Mouse (Mus musculus): ENCODE results near the gene Eva1c. TPM values are rescaled to one million over a fixed set of nuclear protein-coding genes. Genes with fewer than 3 reads are reported as not detected.

Gene Eva1c
- total and polyA plus RNA-seq, 2 experiments from 2014 or later, result 1.7 to 11.4 TPM

DNA sequence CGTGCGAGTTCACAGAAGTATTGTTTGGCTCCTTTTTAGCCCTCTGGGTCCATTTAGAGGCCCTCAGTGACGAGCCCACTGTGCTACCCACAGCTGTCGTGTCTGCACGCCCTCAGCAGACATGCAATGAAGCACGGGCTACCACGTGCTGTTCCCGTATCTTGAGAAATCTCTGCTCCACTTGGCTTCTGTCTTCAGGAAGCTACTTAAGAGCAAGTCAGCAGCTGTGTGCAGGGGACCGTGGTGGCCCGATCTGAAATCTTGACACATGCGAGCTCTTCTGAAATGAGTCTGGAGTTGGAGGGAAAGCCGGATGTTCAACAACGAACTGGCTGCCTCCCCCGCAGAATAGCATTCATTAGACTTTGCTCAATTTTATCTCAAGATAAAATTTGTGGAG is 65.1 kb downstream of the Eva1c start:
- H3K27me3 ChIP-seq (ENCODE audit: control insufficient read depth, insufficient read depth, low read length), result 0 out of 2 replicates have a peak, but pooled peaks cover 3% of the 10 kb centered on the region
- TF ChIP-seq EP300 (IDR thresholded peaks at IDR 0.05; ENCODE audit: low read depth), result no peak
- H3K4me2 ChIP-seq (ENCODE audit: low read depth, low read length), result 0 out of 2 replicates have a peak overlapping the region, but pooled peaks have one; percentile 8
- 41% methylated on average over 14 of the region's 14 CpGs for WGBS
- no peaks in the 10 kb centered on the region for H3K9me3 ChIP-seq (replicated peaks; ENCODE audit: control insufficient read depth, low read length)
- no peaks in the 10 kb centered on the region for H3K36me3 ChIP-seq (replicated peaks; ENCODE audit: control insufficient read depth, insufficient read depth, low read length)
- peak; percentile 59 for DNase-seq (ENCODE audit: low spot score)
- no peak overlapping the region for H3K9ac ChIP-seq (replicated peaks; ENCODE audit: low read depth, low read length)
- ATAC-seq (ENCODE audit: insufficient read depth, low read depth), result peak; percentile 58
- no peaks in the 10 kb centered on the region for H3K4me1 ChIP-seq (ENCODE audit: control insufficient read depth, insufficient read depth)
- H3K27ac ChIP-seq (ENCODE audit: low read depth), result peak overlapping the region; percentile 33; the same call in 1 of the 2 replicates
- no peak overlapping the region for H3K4me3 ChIP-seq (ENCODE audit: low read depth, low read length)

DNA sequence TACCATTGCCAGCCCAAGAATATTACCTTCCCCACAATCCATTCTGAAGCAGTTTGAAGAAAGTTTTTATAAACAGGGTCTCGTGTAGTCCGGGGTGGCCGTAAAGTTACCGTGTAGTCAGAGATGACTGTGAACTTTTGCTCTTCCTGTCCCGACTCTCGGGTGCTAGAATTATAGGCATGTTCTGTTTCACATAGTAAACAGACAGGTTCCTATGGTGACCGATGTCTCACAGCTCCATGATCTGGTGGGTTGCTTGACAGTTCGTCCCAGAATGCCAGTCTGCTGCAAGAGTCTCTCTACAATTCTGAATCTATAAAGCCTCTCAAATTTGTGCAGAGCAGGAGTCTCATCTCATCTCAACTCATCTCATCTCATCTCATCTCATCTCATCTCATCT is 65.6 kb downstream of the Eva1c start:
- Histone ChIP-seq H3K4me2 (ENCODE audit: low read depth, low read length) (peak overlapping the region; percentile 24; the same call in 1 of the 2 replicates), H3K4me1 (ENCODE audit: control insufficient read depth, insufficient read depth) (no peaks in the 10 kb centered on the region; the same call in 1 of the 2 replicates), H3K9ac (replicated peaks; ENCODE audit: low read depth, low read length) (no peak overlapping the region), H3K27me3 (ENCODE audit: control insufficient read depth, insufficient read depth, low read length) (0 out of 2 replicates have a peak, but pooled peaks cover 3% of the 10 kb centered on the region), H3K27ac (ENCODE audit: low read depth) (no peak overlapping the region), H3K36me3 (replicated peaks; ENCODE audit: control insufficient read depth, insufficient read depth, low read length) (no peaks in the 10 kb centered on the region), H3K4me3 (ENCODE audit: low read depth, low read length) (no peak overlapping the region), H3K9me3 (replicated peaks; ENCODE audit: control insufficient read depth, low read length) (no peaks in the 10 kb centered on the region)
- 16% methylated on average over 8 of the region's 8 CpGs for WGBS
- ATAC-seq (ENCODE audit: insufficient read depth, low read depth) (peak; percentile 70), DNase-seq (ENCODE audit: low spot score) (peak; percentile 71)
- TF ChIP-seq CTCF (IDR thresholded peaks at IDR 0.05; ENCODE audit: low read depth) (no peak), EP300 (IDR thresholded peaks at IDR 0.05; ENCODE audit: low read depth) (no peak)

DNA sequence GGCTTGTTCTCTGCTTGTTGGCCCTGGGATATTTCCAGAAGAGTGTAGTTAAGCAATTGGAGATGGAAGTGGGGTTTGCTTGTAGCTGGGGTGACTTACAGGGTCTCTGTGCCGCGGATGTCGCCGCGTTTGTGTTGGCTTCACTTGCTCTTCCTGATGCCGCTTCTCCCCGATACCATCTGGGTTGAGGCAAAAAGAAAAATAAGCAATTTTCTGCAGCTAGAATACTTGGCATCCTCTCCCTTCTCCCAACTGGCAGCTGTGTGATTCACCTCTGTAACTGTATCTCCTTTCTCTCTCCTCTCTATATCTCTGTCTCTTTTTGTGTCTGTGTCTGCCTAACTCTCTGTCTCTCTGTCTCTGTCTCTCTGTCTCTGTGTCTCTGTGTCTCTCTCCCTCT is 66.5 kb downstream of the Eva1c start:
- 68% methylated on average over 7 of the region's 7 CpGs for WGBS
- no peak for DNase-seq (ENCODE audit: low spot score)
- H3K9me3 ChIP-seq (replicated peaks; ENCODE audit: control insufficient read depth, low read length), result no peaks in the 10 kb centered on the region
- peaks cover 4% of the 10 kb centered on the region for H3K4me1 ChIP-seq (ENCODE audit: control insufficient read depth, insufficient read depth)
- no peak overlapping the region for H3K27ac ChIP-seq (ENCODE audit: low read depth)
- no peak overlapping the region for H3K4me2 ChIP-seq (ENCODE audit: low read depth, low read length)
- no peak for ATAC-seq (ENCODE audit: insufficient read depth, low read depth)
- H3K4me3 ChIP-seq (ENCODE audit: low read depth, low read length), result no peak overlapping the region
- H3K9ac ChIP-seq (replicated peaks; ENCODE audit: low read depth, low read length), result no peak overlapping the region
- no peaks in the 10 kb centered on the region for H3K36me3 ChIP-seq (replicated peaks; ENCODE audit: control insufficient read depth, insufficient read depth, low read length)
- H3K27me3 ChIP-seq (ENCODE audit: control insufficient read depth, insufficient read depth, low read length), result 0 out of 2 replicates have a peak, but pooled peaks cover 3% of the 10 kb centered on the region
- TF ChIP-seq EP300 (IDR thresholded peaks at IDR 0.05; ENCODE audit: low read depth), result no peak
- no peak for TF ChIP-seq CTCF (IDR thresholded peaks at IDR 0.05; ENCODE audit: low read depth)

DNA sequence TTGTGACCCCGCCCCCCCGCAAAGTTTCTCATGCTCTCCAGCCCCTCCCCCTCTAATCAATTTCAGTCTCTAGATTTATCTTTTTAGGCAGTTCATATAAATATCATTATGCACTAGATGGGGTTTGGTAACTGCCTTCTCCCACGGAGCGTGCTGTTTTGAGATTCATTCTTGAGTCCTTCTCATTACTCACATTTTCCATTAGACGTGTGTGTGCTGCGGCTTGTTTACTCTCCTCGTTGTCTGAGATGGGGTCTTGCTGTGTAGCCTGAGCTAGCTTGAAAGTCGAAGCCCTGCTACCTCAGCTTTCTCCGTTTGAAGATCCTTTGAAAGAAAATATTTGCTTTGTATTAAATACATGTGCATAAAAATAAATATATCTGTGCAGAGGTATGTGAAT is 67.3 kb downstream of the Eva1c start:
- no peak overlapping the region for H3K4me2 ChIP-seq (ENCODE audit: low read depth, low read length)
- H3K36me3 ChIP-seq (replicated peaks; ENCODE audit: control insufficient read depth, insufficient read depth, low read length), result no peaks in the 10 kb centered on the region
- H3K4me3 ChIP-seq (ENCODE audit: low read depth, low read length), result no peak overlapping the region
- WGBS, result 48% methylated on average over 9 of the region's 9 CpGs
- H3K4me1 ChIP-seq (ENCODE audit: control insufficient read depth, insufficient read depth), result peaks cover 8% of the 10 kb centered on the region
- no peak overlapping the region for H3K27ac ChIP-seq (ENCODE audit: low read depth)
- ATAC-seq (ENCODE audit: insufficient read depth, low read depth) (no peak), DNase-seq (ENCODE audit: low spot score) (no peak)
- no peak overlapping the region for H3K9ac ChIP-seq (replicated peaks; ENCODE audit: low read depth, low read length)
- no peaks in the 10 kb centered on the region for H3K9me3 ChIP-seq (replicated peaks; ENCODE audit: control insufficient read depth, low read length)
- H3K27me3 ChIP-seq (ENCODE audit: control insufficient read depth, insufficient read depth, low read length), result 0 out of 2 replicates have a peak, but pooled peaks cover 3% of the 10 kb centered on the region
- TF ChIP-seq CTCF (IDR thresholded peaks at IDR 0.05; ENCODE audit: low read depth), result no peak
- TF ChIP-seq EP300 (IDR thresholded peaks at IDR 0.05; ENCODE audit: low read depth), result no peak

DNA sequence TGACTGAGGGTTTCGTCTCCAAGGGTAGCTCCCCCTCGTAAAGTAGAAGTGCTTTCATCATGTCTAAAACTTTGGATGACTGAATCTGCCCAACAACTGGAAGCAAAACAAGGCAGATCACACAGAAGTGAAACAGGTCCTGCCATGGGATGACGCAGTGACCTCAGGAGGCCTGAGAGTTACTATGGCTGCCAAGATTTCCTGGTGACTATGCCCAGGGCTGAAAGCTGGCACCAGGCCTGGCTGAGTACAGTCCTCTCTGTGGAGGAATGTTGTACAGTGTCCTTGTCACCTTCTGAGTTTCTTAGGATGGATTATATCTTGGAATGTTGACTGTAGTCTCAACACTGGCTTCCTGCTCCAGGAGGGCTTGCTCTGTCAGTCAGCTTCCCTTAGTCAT is 71.1 kb downstream of the Eva1c start:
- no peaks in the 10 kb centered on the region for H3K27me3 ChIP-seq (ENCODE audit: control insufficient read depth, insufficient read depth, low read length)
- no peak overlapping the region for H3K27ac ChIP-seq (ENCODE audit: low read depth)
- H3K9ac ChIP-seq (replicated peaks; ENCODE audit: low read depth, low read length), result no peak overlapping the region
- no peak for TF ChIP-seq EP300 (IDR thresholded peaks at IDR 0.05; ENCODE audit: low read depth)
- WGBS, result 61% methylated on average over 3 of the region's 3 CpGs
- H3K4me2 ChIP-seq (ENCODE audit: low read depth, low read length), result no peak overlapping the region
- peak; percentile 66 for DNase-seq (ENCODE audit: low spot score)
- ATAC-seq (ENCODE audit: insufficient read depth, low read depth), result peak; percentile 78
- peaks cover 21% of the 10 kb centered on the region for H3K4me1 ChIP-seq (ENCODE audit: control insufficient read depth, insufficient read depth)
- no peaks in the 10 kb centered on the region for H3K9me3 ChIP-seq (replicated peaks; ENCODE audit: control insufficient read depth, low read length)
- H3K36me3 ChIP-seq (replicated peaks; ENCODE audit: control insufficient read depth, insufficient read depth, low read length), result no peaks in the 10 kb centered on the region
- H3K4me3 ChIP-seq (ENCODE audit: low read depth, low read length), result no peak overlapping the region

DNA sequence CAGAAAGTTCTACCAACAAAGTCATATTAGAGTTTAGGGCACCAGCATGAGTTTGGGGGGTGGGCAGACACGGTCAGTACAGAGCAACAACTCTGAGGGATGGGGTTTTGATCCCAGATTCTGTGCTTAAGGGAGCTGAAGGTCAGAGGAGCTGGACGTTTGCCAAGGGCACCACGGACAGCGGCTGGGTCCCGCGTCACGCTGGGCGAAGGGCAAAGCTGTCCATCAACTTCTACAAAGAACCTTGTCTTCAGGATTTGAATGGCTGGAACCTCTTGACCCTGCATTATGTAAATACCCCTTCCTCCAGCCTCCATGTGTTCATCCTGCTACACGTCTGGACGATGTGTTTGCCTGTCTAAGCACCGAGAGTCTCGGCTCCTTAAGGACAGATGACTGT is 73.0 kb downstream of the Eva1c start:
- 45% methylated on average over 12 of the region's 12 CpGs for WGBS

More for the DNA sequence above, 73.0 kb downstream of the Eva1c start:
- Histone ChIP-seq H3K9ac (replicated peaks; ENCODE audit: low read depth, low read length) (no peak overlapping the region), H3K9me3 (replicated peaks; ENCODE audit: control insufficient read depth, low read length) (no peaks in the 10 kb centered on the region), H3K4me3 (ENCODE audit: low read depth, low read length) (no peak overlapping the region), H3K4me2 (ENCODE audit: low read depth, low read length) (no peak overlapping the region), H3K27ac (ENCODE audit: low read depth) (no peak overlapping the region), H3K36me3 (replicated peaks; ENCODE audit: control insufficient read depth, insufficient read depth, low read length) (no peaks in the 10 kb centered on the region), H3K4me1 (ENCODE audit: control insufficient read depth, insufficient read depth) (peaks cover 21% of the 10 kb centered on the region), H3K27me3 (ENCODE audit: control insufficient read depth, insufficient read depth, low read length) (no peaks in the 10 kb centered on the region)
- DNase-seq (ENCODE audit: low spot score), result no peak
- no peak for ATAC-seq (ENCODE audit: insufficient read depth, low read depth)
- TF ChIP-seq CTCF (IDR thresholded peaks at IDR 0.05; ENCODE audit: low read depth) (no peak), EP300 (IDR thresholded peaks at IDR 0.05; ENCODE audit: low read depth) (no peak)
